Mouse (Mus musculus) limb, embryonic 13.5 days (tissue): ENCODE results near the gene Cd164l2. TPM values are rescaled to one million over a fixed set of nuclear protein-coding genes. Genes with fewer than 3 reads are reported as not detected.
A peak's percentile ranks its signal among the peaks of the same experiment; 100 is the strongest.

Experiments used
- ATAC-seq: fragments of 200-750 bp; cut with Nextera tagmentation; 2 replicates; pipeline ENCODE4 v1.8.0; 2017; ENCODE audit warnings: low read depth, moderate number of reproducible peaks, moderate TSS enrichment; ENCODE audit not compliant: low FRiP score
- H3K27ac ChIP-seq: fragments of 300-500 bp; sonication (generic); 2 replicates; pipeline ENCODE4 v1.5.1; 2015; ENCODE audit warnings: inconsistent platforms, mild to moderate bottlenecking, moderate library complexity
- H3K27me3 ChIP-seq: fragments of 300-500 bp; sonication (generic); 2 replicates; pipeline ENCODE4 v1.6.1; 2015; ENCODE audit warnings: mild to moderate bottlenecking, inconsistent platforms
- H3K36me3 ChIP-seq: fragments of 300-500 bp; sonication (generic); 2 replicates; pipeline ENCODE4 v1.6.1; 2015; ENCODE audit warnings: inconsistent platforms, mild to moderate bottlenecking, moderate library complexity
- H3K4me1 ChIP-seq: fragments of 300-500 bp; sonication (generic); 2 replicates; pipeline ENCODE4 v1.6.1; 2015; ENCODE audit warnings: inconsistent platforms
- H3K4me2 ChIP-seq: fragments of 300-500 bp; sonication (generic); replicated peaks from 2 replicates; pipeline ENCODE4 v1.6.1; 2015; ENCODE audit warnings: inconsistent platforms, mild to moderate bottlenecking, moderate library complexity
- H3K4me3 ChIP-seq: fragments of 300-500 bp; sonication (generic); 2 replicates; pipeline ENCODE4 v1.5.1; 2015; ENCODE audit warnings: moderate library complexity, mild to moderate bottlenecking, inconsistent platforms
- H3K9ac ChIP-seq: fragments of 300-500 bp; sonication (generic); 2 replicates; pipeline ENCODE4 v1.6.1; 2015; ENCODE audit warnings: mild to moderate bottlenecking, inconsistent platforms
- H3K9me3 ChIP-seq: fragments of 300-500 bp; sonication (generic); 2 replicates; pipeline ENCODE4 v1.6.1; 2016; ENCODE audit warnings: inconsistent platforms
- WGBS: fragments of 180-500 bp; shearing (Covaris S2); methylation state at CpG from one replicate; pipeline ENCODE4 v1.1.7; 2015; 5-methylcytosine and 5-hydroxymethylcytosine counted together
- polyA plus RNA-seq: library from polyadenylated mRNA; unstranded; fragments of >200 nt; fragmentation: Nextera tagmentation; extraction: Ambion mirVana; gene quantifications from 2 replicates; pipeline ENCODE4 v1.2.1, GENCODE M21; 2015

Cd164l2 gene
- polyA plus RNA-seq, 1 experiment from 2014 or later, result 5.9 TPM

GRCm38 (mm10) chr4:133178305-133178704, 33.6 kb upstream of the Cd164l2 start:
- ATAC-seq, result no peak
- Histone ChIP-seq H3K27ac (no peak overlapping the region), H3K36me3 (peaks cover 42% of the 10 kb centered on the region), H3K4me2 (no peak overlapping the region), H3K4me1 (peaks cover 36% of the 10 kb centered on the region), H3K27me3 (no peaks in the 10 kb centered on the region), H3K4me3 (no peak overlapping the region), H3K9me3 (no peaks in the 10 kb centered on the region), H3K9ac (no peak overlapping the region)
- WGBS, result 85% methylated on average over 5 of the region's 5 CpGs

DNA sequence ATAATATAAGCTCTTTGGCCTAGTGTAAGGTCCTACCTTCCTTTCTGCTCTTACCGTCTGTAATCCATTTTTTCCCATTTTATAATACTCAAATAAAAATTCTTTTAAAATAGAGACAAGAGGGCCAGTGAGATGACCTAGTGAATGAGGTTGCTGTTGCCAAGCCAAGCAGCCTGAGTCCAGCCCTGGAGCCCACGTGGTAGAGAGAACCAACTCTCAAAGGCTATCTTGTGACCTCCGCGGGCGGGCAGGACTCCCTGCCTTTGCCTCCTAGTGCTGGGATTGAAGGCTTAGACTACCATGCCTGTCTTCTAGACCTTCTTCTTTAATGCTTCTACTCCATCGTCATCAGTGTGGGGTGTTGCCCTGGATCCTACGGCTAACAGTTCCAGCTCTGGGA, 32.7 kb upstream of the Cd164l2 start:
- peaks cover 43% of the 10 kb centered on the region for H3K4me1 ChIP-seq
- H3K27me3 ChIP-seq, result no peaks in the 10 kb centered on the region
- H3K9me3 ChIP-seq, result no peaks in the 10 kb centered on the region
- H3K4me3 ChIP-seq, result no peak overlapping the region
- H3K9ac ChIP-seq, result no peak overlapping the region
- H3K4me2 ChIP-seq, result no peak overlapping the region
- H3K36me3 ChIP-seq, result peaks cover 42% of the 10 kb centered on the region
- H3K27ac ChIP-seq, result no peak overlapping the region
- 91% methylated on average over 7 of the region's 7 CpGs for WGBS
- ATAC-seq, result no peak

GRCm38 (mm10) chr4:133182439-133183033, 29.4 kb upstream of the Cd164l2 start:
- H3K4me2 ChIP-seq, result no peak overlapping the region
- 92% methylated on average over 8 of the region's 8 CpGs for WGBS
- H3K9ac ChIP-seq, result no peak overlapping the region; the same call in 1 of the 2 replicates
- no peak overlapping the region for H3K4me3 ChIP-seq
- ATAC-seq, result no peak
- H3K36me3 ChIP-seq, result peaks cover 46% of the 10 kb centered on the region
- H3K27me3 ChIP-seq, result no peaks in the 10 kb centered on the region
- peaks cover 43% of the 10 kb centered on the region for H3K4me1 ChIP-seq
- H3K9me3 ChIP-seq, result no peaks in the 10 kb centered on the region
- H3K27ac ChIP-seq, result peak overlapping the region; percentile 95

DNA sequence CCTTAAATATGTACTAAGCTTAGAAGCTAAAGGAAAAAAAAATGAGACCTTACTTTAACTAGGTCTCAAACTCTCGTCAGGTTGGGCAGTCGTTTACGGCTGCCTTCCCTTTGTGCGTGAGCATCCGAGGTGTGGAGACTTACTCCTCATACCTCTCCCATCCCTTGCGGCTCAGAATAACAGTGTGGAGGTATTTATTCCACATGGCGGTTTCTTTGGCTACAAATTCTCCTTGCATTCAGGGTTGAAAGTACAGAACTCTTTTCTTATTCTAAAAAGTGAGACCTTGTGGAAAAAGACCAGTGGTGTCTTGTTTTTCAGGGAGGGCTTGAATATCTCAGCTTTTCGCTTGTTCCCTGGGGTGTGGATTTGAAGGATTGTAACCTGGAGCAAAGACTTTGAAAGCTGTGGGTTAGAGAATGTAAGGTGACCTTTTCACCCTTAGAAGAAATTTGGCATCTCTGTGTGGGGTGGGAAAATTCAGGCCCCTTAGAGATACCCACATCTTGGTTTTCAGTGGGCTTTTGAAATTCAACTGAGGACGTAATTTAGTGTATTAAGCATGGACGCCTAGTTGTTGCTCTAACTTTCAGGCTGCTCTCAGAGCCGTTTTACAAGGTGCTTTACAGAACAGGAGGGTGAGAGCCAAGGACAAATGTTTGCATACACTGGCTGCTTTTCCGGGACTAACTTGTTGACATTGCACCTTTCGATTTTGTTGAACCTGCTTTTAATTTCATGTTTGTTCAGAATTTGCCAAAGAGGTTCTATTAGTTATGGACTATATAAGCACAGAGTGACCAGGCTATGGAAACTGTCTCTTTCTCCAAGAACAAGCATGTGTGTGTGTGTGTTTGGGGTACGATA, 27.7 kb upstream of the Cd164l2 start:
- Histone ChIP-seq H3K9me3 (no peaks in the 10 kb centered on the region), H3K4me2 (peak overlapping the region; percentile 51), H3K27ac (peak overlapping the region; percentile 95), H3K27me3 (no peaks in the 10 kb centered on the region), H3K9ac (peak overlapping the region; percentile 54; the same call in 1 of the 2 replicates), H3K4me1 (peaks cover 43% of the 10 kb centered on the region), H3K36me3 (peaks cover 50% of the 10 kb centered on the region), H3K4me3 (no peak overlapping the region)
- 0 out of 2 replicates have a peak, but pooled peaks have one; percentile 13 for ATAC-seq
- WGBS, result 16% methylated on average over 14 of the region's 14 CpGs

DNA sequence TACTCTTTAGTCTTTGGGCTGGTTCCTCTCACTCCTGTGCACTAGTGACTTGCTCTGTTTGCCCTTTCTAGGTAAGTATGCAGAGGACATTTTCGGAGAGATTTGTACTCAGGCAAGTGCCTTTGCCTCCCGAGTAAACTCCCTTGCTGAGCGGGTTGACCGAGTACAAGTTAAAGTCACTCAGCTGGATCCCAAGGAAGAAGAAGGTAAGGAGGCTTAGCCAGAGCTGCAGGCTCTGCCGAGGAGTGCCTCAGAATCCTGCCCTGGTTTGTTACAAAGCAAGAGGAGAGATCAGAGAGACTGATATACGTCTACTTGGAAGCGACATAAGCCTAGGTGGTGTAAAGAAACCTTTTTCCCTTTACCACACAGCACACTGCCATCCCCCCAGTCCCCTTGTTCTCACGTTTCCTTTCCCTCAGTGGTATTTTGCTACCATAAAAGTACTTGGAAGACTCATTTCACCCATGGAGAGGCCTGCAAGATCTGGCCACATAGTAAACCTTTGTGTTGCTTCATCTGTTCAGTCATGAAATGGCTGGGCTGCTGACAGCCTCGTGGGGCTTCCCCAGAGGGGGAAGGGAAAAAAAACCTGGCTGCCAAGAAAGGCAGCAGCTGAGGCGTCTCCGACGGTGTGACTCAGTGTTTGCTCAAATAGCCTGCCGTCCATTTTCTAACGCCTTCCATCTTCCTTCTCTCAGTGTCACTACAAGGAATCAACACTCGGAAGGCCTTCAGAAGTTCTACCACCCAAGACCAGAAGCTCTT, 26.8 kb upstream of the Cd164l2 start:
- H3K4me1 ChIP-seq, result peaks cover 47% of the 10 kb centered on the region
- H3K4me2 ChIP-seq, result peak overlapping the region; percentile 51
- peak overlapping the region; percentile 7; the same call in 1 of the 2 replicates for H3K4me3 ChIP-seq
- H3K9me3 ChIP-seq, result no peaks in the 10 kb centered on the region
- ATAC-seq, result peak; percentile 76
- H3K27me3 ChIP-seq, result no peaks in the 10 kb centered on the region
- H3K36me3 ChIP-seq, result peaks cover 51% of the 10 kb centered on the region
- WGBS, result 10% methylated on average over 15 of the region's 15 CpGs
- H3K27ac ChIP-seq, result peak overlapping the region; percentile 95
- peak overlapping the region; percentile 54 for H3K9ac ChIP-seq

DNA sequence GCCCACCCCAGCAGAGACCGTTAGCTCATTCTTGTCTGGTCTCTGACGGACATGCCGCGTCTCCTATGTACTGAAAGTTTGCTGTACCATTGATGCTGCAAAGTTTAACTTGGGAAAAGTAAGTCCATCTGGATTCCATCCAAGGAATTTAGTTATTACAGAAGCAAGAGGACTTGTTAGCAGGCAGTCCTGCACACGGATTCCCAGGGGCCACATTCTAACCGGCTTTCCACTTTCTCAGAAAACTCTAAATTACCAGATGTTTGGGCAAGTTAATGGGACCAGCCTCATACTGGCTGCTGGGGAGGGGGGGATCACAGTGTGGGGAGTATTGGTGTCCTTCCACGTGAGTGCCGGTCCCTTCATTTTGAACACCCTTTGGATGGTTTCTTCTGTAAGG, 26.0 kb upstream of the Cd164l2 start:
- Histone ChIP-seq H3K36me3 (peaks cover 53% of the 10 kb centered on the region), H3K4me1 (peaks cover 47% of the 10 kb centered on the region), H3K4me2 (peak overlapping the region; percentile 51), H3K9ac (peak overlapping the region; percentile 54; the same call in 1 of the 2 replicates), H3K4me3 (peak overlapping the region; percentile 7; the same call in 1 of the 2 replicates), H3K27ac (peak overlapping the region; percentile 95), H3K27me3 (no peaks in the 10 kb centered on the region), H3K9me3 (no peaks in the 10 kb centered on the region)
- peak; percentile 85 for ATAC-seq
- 20% methylated on average over 8 of the region's 8 CpGs for WGBS

- WGBS, result 90% methylated on average over 5 of the region's 5 CpGs
- Histone ChIP-seq H3K4me3 (no peak overlapping the region), H3K4me2 (no peak overlapping the region), H3K27me3 (no peaks in the 10 kb centered on the region), H3K9me3 (no peaks in the 10 kb centered on the region), H3K27ac (no peak overlapping the region), H3K9ac (no peak overlapping the region), H3K36me3 (peaks cover 57% of the 10 kb centered on the region), H3K4me1 (peaks cover 47% of the 10 kb centered on the region)
- ATAC-seq, result no peak
Measured at GRCm38 (mm10) chr4:133186856-133187255, 25.1 kb upstream of the Cd164l2 start.

- Histone ChIP-seq H3K9ac (no peak overlapping the region), H3K4me2 (no peak overlapping the region), H3K27me3 (no peaks in the 10 kb centered on the region), H3K27ac (0 out of 2 replicates have a peak overlapping the region, but pooled peaks have one; percentile 6), H3K9me3 (no peaks in the 10 kb centered on the region), H3K36me3 (peaks cover 82% of the 10 kb centered on the region), H3K4me3 (no peak overlapping the region), H3K4me1 (peaks cover 26% of the 10 kb centered on the region)
- 59% methylated on average over 10 of the region's 10 CpGs for WGBS
- ATAC-seq, result no peak
Measured at GRCm38 (mm10) chr4:133189396-133189795, 22.5 kb upstream of the Cd164l2 start.

DNA sequence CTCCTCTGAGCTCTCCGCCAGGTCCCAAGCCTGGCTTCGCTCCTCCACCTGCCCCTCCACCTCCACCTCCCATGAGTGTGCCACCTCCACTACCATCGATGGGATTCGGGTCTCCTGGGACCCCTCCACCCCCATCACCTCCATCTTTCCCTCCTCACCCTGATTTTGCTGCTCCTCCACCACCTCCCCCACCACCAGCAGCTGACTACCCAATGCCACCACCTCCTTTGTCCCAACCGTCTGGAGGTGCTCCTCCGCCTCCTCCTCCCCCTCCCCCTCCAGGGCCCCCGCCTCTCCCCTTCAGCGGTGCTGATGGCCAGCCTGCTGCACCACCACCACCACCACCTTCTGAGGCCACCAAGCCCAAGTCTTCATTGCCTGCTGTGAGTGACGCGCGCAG, 17.4 kb upstream of the Cd164l2 start:
- Histone ChIP-seq H3K4me2 (no peak overlapping the region), H3K9me3 (no peaks in the 10 kb centered on the region), H3K27ac (no peak overlapping the region), H3K9ac (no peak overlapping the region), H3K4me3 (no peak overlapping the region), H3K27me3 (no peaks in the 10 kb centered on the region), H3K4me1 (peaks cover 44% of the 10 kb centered on the region), H3K36me3 (peaks cover 73% of the 10 kb centered on the region)
- WGBS, result 89% methylated on average over 11 of the region's 11 CpGs
- ATAC-seq, result no peak

- Histone ChIP-seq H3K9me3 (no peaks in the 10 kb centered on the region), H3K4me3 (no peak overlapping the region), H3K4me2 (no peak overlapping the region), H3K9ac (no peak overlapping the region), H3K4me1 (peaks cover 48% of the 10 kb centered on the region), H3K27me3 (no peaks in the 10 kb centered on the region), H3K36me3 (peaks cover 68% of the 10 kb centered on the region), H3K27ac (no peak overlapping the region)
- no peak for ATAC-seq
- 70% methylated on average over 4 of the region's 4 CpGs for WGBS
Measured at GRCm38 (mm10) chr4:133195014-133195413, 16.9 kb upstream of the Cd164l2 start.

DNA sequence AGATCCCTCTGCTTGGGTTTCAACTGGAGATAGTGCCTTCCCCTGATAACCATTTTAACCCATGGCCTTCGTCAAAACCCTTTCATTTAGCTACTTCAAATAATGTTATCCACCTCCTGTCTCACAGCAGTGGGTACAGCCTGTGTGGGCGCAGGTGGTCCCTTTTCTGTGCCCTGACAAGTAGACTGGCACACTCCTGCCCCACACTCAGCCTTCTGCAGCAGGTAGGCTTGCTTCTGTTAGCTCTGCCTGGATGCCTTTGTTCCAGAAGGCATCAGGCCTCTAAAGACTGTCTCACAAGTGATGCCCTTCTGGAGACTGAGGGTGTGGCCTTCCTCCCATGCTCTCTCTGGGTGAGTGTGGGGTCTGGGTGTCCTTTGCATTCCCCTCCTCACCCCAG, 15.8 kb upstream of the Cd164l2 start:
- Histone ChIP-seq H3K27ac (peak overlapping the region; percentile 93; the same call in 1 of the 2 replicates), H3K4me3 (no peak overlapping the region), H3K9ac (0 out of 2 replicates have a peak overlapping the region, but pooled peaks have one; percentile 15), H3K9me3 (no peaks in the 10 kb centered on the region), H3K36me3 (peaks cover 57% of the 10 kb centered on the region), H3K4me1 (peaks cover 59% of the 10 kb centered on the region), H3K4me2 (no peak overlapping the region), H3K27me3 (no peaks in the 10 kb centered on the region)
- ATAC-seq, result no peak
- 85% methylated on average over 2 of the region's 2 CpGs for WGBS
